Mouse (Mus musculus): ENCODE measurements around the gene Xrcc6.
"Not testable (repeated sequence)": the region's sequence is repeated elsewhere in the genome, so short reads cannot be mapped to it uniquely, and the experiment has no call there.

Xrcc6 gene

DNA sequence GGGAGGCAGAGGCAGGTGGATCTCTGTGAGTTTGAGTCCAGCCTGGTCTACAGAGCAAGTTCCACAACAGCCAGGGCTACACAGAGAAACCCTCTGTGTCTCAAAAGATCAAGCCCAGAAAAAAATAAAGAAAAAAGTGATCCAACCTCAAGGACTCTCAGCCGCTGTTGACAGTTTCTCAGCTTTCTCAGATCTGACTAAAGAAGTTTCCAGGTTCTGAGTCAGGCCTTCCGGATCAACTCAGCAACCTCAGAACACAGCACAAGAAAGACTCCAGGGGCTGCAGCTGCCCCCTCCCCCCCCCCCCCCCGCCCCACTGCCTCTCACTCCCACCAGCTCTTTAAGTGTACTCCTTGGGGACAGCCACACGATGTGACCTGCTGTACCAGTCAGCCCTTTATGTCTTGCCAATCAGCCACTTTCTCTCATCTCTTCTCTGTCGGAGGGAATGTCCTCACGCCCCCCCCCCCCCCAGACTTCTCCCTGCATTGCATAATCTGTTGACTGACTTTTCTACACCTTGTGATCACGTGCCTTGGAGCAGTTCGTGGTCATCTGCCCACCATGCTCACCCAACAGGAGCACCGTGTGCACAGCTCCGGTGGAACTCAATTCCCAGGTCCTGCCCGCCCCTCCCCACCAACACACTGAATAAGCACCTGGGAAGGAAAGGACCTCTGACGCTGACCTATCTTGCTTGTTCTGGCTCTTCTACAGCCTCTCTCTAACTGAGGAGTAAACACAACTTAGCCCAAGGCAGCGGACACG is 21.4 kb upstream of the Xrcc6 start:
- DNase-seq (ENCODE audit: low spot score in 2 of 2) = no peak

DNA sequence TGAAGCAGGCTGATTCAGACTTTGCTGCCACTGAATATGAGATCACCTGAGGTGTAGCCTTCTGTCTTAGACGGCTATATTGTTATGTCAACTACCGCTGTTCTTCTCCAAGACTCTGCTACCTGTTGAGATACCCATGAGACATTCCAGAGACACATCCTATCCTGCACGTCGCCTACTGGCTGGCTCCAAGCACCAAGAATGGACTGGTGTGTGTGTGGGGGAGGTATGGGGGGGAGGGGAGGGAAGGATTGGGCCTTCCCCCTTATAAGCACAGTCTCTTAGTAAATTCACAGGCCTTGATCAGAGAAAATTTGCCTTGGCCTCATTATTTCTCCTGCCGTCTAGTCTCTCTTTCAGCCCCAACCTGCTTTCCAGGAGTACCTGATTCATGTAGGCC is 19.8 kb upstream of the Xrcc6 start:
- DNase-seq (ENCODE audit: low spot score in 2 of 2) = no peak

DNA sequence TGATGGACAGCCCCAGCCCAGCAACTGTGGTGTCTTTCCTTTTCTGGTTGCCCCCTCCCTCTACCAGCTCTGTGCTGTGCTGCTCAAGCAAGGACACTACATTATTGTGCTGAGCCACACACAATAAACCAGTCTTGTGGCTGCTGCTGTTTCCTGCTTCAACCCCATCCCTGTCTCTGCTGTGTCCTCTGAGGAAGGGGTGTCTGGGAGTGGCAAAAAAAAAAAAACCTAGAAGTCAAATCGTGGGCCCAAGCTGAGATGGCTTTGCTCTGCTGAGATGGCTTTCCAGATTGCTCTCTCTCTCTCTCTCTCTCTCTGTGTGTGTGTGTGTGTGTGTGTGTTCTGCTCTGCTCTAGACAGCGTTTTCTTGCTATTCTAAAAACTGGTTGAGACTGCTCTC is 19.2 kb upstream of the Xrcc6 start:
- no peak for DNase-seq (ENCODE audit: low spot score in 2 of 2)

DNA sequence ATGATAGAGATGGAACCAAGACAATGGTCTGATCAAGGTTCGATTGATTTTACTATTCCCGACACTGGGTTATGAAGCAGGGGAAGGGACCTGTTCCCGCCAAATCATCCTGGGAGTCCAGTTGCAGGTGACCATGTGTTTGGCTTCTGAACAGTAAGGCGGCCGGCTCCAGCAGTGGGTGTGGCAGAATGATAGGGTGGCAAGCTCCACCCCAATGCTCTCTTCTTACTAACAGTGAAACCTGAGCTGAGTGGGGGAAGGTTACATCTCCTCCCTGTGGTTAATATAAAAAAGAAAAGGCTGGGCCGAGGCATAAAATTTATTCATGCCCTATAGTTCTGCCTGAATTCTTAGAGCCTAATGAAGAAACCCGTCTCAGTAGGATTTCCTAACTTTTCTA is 18.5 kb upstream of the Xrcc6 start:
- no peak for DNase-seq (ENCODE audit: low spot score in 2 of 2)

DNA sequence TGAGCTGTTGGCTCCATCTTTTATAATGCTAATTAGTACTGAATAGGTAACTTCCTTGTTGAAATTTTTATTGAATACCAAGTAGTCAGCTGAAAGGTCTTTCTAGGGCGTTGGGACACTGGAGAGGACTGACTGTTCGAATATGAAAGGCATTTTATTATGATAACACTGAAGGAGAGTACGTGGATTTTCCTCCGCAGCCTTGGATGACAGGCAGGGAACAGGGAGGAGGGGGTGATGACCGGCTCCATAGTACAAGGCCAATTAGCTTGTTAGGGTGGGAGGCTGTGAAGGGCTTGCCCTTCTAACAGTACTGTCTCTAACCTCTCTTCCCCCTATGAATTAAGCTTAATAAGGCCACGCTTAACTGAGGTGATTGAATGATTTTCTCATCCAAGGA is 18.0 kb upstream of the Xrcc6 start:
- DNase-seq (ENCODE audit: low spot score in 2 of 2) = not testable (repeated sequence)

DNA sequence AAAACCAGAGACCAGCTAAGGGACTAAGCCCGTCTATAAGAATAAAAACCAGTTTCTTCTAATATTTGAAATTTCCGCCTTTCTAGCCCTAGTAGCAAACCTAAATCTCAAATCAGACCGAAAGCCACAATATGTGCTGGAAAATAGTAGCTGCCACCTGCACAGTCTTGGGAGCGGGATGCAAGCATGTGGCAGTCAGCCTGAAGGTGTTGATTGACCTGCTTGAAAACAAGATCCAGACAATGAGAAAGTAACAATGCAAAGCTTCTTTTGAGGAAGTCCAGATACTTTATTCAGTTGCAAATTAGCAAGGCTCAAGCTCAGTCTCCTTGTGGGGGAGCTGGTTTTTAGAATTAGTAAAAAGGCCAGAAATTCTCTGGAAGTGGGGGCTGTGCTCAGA is 17.1 kb upstream of the Xrcc6 start:
- DNase-seq (ENCODE audit: low spot score in 2 of 2) = not testable (repeated sequence)

DNA sequence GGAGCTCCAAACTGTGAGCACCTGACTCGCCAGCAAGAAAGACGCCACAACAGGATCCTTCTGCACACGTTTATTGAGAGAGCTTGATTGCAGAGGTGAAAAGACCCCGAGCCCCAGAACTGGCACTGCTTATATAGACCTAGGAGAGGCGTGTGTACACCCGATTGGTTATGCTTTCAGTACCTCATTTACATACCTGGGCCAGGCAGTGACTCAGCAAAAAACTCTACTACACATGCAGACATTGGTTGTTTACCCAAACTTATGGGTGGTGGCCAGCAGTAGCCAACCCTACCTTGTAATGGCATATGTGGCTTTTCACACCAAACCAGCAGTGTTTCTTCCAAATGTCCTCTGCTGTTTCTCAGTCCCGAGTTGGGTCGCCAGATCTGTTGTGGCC is 12.5 kb upstream of the Xrcc6 start:
- DNase-seq (ENCODE audit: low spot score in 2 of 2) = not testable (repeated sequence)

DNA sequence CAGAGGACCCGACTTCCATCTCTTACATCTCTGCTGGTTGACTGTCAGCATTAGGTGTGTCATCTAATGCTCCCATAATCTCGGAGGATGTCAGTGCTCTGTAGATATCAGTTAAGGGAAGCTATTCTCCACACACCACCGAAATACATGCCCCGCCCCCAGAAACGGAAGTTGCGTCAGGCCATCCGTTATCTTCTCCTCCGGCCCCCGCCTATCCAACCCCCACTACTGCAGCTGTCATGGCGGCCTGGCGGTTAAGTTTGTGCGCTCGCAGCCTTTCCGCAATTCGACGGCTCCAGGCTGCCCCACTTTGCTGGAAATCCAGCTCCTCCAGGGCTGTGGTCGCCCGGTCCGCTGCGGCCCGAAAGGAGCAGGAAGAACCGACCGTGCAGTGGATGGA is 7.3 kb upstream of the Xrcc6 start, which contains the start of gene 1700029P11Rik:
1700029P11Rik (plus strand) TSS at position 220 of the 400 bp plus-strand sequence.
- DNase-seq (ENCODE audit: low spot score in 2 of 2) = no peak

DNA sequence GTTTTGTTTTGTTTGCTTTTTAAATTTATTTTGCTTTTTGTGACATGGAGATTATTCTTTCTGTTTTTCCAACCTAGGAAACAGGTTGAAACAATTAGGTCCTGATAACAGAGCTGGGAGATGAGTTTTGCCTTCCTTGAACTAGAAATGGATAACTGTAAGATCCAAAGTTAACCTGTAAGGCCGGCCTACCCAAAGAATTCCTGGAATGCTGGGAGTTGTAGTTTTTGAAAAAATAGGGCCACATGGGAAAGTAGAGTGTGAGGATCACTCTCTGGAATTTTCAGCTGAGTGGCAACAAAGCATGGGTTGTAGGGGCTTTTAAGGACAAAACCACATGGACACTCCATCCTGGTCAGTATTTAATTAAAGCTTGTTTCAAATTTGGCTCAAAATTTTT is 5.5 kb upstream of the Xrcc6 start:
- no peak for DNase-seq (ENCODE audit: low spot score in 2 of 2)

DNA sequence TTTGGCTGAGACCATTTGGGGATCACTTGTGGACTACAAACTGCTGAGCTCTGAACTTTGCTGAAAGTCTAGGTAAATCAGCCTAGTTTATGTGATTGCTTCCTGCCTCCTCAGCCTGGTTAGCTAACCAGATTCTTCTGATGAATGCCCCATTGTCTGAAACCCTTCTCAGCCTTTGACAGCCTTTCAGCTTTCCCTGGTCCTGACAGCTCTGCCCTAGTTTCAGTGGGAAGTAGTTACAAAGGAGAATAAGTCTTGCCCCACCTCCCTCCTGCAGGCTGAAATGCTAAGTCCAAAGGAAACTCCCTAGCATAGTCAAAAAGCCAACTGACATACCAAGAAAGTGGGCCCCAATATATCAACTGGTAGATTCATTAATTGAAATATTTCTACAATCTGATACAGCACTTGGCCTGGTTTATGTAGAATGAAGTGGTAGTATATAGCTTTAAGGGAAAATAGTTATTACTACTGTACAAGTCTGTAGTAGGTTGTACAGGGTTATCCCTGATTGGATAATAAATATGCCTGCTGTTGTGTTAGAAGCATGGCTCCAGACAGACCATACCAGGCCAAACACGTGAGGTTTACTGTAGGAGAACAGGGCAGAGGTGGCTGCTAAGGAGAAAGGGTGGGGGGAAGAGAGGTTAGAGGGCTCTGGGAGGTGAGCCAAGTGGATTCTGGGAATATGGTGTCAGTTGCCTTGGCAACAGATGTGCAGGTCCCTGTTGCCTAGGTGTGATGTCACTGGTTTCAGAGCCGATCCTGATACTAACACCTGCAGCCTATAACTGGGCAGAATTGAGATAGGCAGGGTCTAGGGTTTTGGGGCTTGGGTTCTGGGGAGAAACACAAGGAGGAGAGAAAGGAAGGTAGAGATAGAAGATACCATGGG is 2.1 kb upstream of the Xrcc6 start:
- DNase-seq (ENCODE audit: low spot score in 2 of 2) = no peak

DNA sequence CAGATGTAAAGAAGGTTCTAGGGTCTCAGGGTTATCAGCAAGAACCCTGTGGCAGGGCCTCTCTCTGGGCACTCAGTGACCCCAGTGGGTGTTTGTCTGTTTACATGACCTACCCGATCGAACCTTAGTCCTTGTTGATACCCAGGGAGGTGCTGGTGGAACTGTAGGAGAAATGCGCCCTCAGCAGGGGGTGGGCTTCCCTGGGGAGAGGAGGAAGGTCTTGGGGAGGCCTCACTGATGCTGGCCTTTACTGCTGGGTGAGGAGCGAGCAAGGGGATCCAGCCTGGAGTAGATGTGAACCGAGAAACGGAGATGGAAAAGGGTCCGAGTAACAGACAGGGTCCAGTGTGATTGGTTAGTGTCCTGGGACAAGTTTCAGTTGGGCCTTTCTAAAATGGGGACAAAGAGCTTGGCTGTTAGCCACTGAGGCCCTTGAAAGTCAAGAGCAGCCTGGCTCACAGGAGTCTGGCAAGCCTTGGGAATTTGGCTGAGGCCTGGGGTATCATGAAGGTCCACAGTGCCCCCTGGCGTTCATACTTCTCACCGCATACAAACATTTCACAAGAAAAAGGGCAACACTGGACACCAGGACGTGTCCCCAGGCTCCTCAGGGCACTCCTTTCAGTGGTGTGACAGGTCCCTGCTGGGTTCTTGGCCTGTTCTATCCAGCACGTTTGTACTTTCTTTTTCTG is 1.9 kb downstream of the Xrcc6 start:
- DNase-seq (ENCODE audit: low spot score in 2 of 2) = peak; percentile 81 to 92

DNA sequence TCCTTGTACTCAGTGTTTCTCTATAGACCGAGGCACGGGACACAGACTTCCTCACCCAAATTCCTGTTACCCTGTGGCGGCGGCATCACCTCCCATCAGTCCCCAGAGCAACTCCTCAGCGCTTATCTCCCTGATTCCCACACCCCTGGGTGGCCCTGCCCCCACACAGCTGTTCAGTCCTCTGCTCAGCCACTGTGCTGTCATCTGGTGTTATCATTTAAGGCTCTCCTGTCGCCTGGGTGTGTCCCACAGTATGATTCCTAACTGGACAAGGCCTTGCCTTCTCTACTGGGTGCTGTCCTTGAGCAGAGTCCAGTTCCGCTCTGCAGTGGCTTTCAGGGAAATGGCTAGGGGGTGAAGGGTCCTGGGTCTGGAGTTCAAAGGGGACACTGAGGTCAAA is 2.9 kb downstream of the Xrcc6 start:
- DNase-seq (ENCODE audit: low spot score in 2 of 2) = peak; percentile 71 to 78

DNA sequence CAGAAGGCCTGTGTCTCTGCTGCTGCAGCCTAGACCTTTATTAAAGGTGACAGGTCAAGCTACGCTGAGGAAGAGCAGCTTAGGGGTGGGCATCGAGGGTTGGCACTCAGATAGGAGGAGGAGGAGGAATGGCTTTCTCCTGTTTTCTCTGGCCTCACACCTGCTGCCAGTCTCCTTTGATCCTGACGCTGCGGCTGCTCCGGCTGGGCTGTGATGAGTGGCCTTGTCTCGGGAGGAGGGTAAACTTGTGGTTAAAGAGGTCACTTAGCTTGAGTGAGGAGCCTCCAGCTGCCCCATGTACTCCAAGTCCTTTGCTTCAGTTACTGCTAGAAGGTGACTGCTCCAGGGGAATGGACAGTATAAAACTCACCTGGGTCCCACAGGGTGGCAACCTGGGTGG is 6.4 kb downstream of the Xrcc6 start:
- DNase-seq (ENCODE audit: low spot score in 2 of 2) = peak in 1 of 2 experiments; percentile 54

DNA sequence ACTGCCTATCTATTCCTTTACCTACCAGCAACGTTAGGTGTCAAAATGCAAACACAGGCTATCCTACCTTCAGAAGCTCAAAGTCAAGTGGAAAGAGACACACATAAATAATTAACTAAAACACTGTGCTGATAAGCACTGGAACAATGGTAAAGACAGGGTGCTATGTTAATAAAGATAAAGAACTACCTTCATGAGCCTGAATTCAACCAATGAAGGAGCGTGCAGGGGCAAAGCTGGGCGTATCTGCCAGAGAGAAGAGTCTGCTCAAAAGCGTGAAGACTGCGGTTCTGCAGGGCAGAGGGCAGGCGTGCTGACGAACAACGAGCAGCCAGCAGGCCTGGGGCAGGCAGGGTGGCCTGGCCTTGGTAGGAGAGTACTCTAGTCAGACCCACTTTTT is 16.6 kb downstream of the Xrcc6 start:
- DNase-seq (ENCODE audit: low spot score in 2 of 2) = no peak

DNA sequence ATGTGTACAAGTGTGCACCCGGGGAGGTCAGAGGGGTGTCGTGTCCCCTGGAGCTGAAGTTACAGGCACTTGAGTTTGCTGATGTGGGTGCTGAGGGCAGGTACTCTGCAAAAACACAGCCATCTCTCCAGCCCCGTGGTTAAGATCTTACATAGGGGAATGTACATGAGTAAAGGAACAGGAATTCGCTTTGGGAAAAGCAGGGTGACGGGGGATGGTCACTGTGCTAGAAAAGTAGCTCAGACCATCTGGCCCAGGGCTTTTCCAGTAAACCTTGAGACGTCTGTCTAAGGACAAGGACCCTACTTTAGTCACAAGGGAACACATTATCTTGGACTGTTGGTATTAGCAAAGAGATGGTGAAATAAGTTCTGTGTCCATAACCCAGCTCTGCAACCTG is 24.3 kb downstream of the Xrcc6 start:
- DNase-seq (ENCODE audit: low spot score in 2 of 2) = no peak

DNA sequence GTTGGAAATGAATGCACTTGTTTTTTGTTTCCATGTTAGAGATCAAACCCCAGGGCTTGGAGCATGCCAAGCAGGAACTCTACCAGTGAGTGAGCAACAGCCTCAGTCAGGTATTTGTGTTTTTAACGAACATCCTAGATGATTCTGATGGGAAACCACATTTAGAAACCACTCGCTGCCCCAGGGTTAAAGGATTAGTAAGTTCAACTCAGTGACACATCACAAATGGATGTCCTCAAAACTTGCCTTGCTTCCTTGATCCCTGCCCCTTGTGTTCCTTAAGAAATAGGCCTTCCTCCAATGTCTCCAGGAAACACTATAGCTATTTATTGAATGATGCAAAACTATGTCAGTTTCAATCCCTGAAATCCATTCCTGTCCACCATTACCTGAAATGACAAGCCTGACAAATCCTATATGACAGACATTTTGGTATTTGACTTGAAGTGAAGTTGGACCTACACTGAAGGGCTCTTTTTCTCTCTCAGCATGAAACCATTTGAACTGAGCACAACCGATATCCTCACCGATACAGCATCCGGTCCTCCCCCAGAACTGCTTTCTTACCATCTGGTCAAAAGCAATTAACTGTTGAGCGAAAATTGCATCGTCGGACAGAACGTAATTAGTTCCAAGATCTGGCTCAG is 27.2 kb downstream of the Xrcc6 start:
- no peak for DNase-seq (ENCODE audit: low spot score in 2 of 2)

DNA sequence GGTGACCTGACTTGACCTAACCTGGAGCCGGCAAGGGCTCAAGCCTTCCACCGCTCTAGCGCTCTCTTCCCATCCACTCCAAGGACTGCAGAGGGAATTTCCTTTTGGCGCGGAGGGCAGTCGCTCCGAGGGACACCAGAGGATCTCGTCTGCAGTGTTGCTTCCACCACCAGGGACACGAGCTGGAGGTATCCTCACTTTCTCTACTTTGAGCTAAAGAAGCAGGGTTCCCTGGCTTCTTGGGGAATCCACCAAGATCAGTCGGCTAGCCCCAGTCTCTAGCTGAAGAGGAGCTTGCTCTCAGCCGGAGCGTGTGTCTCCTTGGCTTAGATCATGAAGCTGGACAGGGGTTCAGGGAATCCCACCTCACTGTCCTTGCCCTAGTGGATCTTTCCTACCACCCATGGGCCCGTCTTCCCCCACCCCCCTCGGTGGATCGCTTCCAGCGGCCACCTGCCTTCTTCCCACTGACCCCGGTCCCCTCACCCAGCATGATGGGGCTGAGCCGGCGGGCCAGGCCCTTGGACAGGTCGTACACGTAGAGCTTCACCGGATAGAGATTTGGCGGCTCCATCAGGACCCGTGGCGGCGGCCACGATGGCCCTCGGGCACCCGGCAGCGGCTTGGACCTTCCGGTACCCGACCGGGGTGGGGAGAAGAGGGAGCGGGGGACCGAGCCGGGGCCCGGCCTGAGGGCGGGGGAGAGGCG is 27.9 kb downstream of the Xrcc6 start:
- DNase-seq (ENCODE audit: low spot score in 2 of 2) = peak; percentile 25 to 69

DNA sequence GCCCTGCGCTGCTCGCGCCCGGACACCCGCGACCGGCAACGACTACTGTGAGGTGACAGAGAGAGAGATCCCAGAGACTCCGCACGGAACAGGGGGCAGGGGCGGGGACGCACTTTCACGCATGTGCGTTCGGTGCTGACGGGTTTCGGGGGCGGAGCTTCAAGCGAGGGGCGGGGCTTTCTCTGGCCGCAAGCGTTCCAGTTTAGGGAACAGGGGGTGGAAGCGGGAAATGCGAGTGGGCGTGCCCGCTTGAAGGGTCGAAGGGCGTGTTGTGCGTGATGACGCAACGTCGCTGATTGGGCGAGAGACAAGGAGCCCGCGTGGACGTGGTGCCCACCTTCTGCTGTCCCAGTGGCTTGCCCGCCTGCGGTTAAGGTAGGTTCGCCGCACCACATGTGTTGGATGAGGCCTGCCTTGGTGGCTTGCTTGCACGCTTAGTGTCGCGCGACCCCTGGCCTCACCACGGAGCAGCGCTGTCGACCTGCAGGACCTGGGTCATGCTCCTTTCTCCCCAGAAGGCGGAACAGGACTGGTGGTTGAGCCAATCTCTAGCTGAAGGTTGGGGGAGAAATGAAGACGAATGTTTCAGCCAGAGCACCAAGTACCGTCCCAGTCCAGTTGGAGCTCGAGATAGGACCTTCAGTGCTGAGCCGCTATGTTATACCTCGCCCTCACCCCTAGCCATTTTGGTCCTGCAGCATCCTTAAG is 28.6 kb downstream of the Xrcc6 start:
- peak; percentile 100 for DNase-seq (ENCODE audit: low spot score in 2 of 2)

DNA sequence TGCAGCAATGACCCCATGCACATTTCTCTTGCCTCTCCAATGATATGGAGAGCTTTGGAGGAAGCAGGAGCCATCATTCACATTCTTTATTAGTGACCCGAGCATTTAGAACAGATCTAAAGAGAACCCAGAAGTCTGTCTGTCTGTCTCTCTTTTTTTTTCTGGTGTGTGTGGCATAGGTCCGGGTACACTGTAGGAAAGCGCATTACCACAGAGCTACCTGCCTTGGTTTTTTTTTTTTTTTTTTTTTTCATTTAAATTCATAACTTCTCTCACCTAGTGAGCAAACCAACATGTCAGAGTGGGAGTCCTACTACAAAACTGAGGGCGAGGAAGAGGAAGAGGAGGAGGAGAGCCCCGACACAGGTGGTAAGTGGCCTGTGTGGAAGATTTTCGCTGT is 29.2 kb downstream of the Xrcc6 start:
- no peak for DNase-seq (ENCODE audit: low spot score in 2 of 2)

DNA sequence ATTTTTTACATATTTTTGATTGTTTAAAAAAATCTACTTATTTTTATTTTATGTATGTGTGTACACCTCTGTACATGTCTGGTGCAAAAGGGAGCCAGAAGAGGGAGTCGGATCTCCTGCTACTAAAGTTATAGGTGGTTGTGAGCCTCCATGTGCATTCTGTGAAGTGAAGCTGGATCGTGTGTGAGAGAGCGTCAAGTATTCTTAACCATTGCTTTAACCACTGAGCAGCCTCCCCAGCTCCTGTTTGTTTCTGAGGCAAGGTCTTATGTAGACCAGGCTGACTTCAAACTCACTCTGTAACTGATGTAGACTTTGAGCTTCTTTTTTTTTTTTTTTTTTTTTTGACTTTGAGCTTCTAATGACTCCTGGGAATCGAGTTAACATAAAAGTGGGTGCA is 29.8 kb downstream of the Xrcc6 start:
- no peak for DNase-seq (ENCODE audit: low spot score in 2 of 2)

DNA sequence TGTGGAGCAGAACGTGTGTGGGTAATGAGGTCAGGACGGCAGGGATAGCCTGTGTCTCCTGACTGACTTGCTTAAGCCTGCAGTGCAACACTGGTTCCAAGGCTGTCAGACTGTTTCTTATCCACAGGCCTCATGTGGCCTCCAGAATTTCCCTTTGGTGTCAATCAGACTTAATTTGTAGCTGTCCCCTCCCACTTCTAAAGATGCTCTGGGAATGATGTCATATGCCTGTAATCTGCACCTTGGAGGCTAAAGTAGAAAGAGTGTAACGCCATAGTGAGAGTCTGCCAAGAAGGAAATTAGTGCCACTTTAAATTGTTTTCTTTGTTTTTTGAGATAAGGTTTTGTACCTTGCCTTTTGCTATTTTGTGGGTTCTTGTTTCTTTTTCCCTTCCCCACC is 31.7 kb downstream of the Xrcc6 start:
- DNase-seq (ENCODE audit: low spot score in 2 of 2) = no peak

All from spleen, postnatal 4 days (tissue).